Mouse (Mus musculus) liver (tissue): Measurements from ENCODE around the gene Lcn6.
"Not testable (repeated sequence)": the region's sequence is repeated elsewhere in the genome, so short reads cannot be mapped to it uniquely, and the experiment has no call there.

Experiments used
- DNase-seq: peaks from one replicate; pipeline ENCODE4 v3.0.0-alpha.2; 2020; ENCODE audit warnings: mixed read lengths

The Lcn6 gene

GRCm38 (mm10) chr2:25706643-25707481 lies 30.3 kb downstream of the Lcn6 start, which contains the start of gene Bmyc:
Gene Bmyc, plus strand, starts transcription at chr2:25706739.
- peak; percentile 73 for DNase-seq

- peak; percentile 16 for DNase-seq
Measured at GRCm38 (mm10) chr2:25708121-25708520, 31.5 kb downstream of the Lcn6 start.

DNA sequence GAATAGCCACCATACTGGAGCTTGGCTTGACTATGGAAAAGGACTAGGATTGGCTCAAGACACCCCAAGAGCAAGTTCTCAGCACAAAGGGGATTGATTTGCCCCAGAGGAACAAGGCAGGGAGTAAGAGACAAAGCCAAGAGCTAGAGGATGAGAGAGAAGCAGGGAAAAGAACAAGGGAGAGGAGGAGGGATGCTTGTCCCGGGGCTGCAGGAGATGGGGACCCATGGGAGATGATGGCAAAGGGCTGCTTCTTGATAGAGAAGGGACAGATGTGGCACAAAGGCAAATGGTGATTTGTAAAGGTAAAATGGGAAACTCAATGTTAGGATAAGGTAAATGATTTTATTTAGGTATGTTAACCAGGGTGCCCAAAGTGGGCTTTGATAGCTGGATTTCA lies 32.5 kb downstream of the Lcn6 start:
- not testable (repeated sequence) for DNase-seq

DNA sequence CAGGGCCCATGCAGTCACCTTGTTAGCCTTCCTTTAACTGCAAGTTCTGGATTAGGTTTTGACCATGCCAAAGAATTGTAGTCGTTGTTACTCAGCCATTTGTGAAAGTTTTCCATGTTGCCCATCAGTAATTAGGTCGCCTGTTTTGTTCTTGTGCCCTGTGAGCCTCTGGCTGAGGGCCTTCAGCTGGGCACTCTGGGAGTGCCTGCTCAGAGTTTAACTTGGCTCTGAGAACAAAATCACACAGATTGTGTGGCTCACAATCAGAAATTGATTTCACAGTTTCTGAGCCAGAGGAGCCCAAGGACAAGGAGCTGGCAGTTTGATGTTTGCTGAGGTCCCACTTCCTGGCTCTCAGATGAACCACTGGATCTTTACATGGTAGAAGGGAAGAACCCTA lies 33.2 kb downstream of the Lcn6 start:
- not testable (repeated sequence) for DNase-seq

GRCm38 (mm10) chr2:25711641-25712040 lies 35.1 kb downstream of the Lcn6 start:
- not testable (repeated sequence) for DNase-seq

GRCm38 (mm10) chr2:25717222-25717621 lies 40.6 kb downstream of the Lcn6 start:
- no peak for DNase-seq
